Mouse (Mus musculus) natural killer cell, adult 2 months (primary cell): ENCODE measurements around the gene Pde4b.
"Not testable (repeated sequence)": the region's sequence is repeated elsewhere in the genome, so short reads cannot be mapped to it uniquely, and the experiment has no call there.

Experiments used
- DNase-seq, 2 experiments: peaks; one replicate each; pipeline ENCODE4 v3.0.0; 2022; ENCODE audit warnings: low spot score in 2 of 2

Gene Pde4b

GRCm38 (mm10) chr4:102478860-102479259, 391.5 kb downstream of the Pde4b start:
- DNase-seq, result no peak

DNA sequence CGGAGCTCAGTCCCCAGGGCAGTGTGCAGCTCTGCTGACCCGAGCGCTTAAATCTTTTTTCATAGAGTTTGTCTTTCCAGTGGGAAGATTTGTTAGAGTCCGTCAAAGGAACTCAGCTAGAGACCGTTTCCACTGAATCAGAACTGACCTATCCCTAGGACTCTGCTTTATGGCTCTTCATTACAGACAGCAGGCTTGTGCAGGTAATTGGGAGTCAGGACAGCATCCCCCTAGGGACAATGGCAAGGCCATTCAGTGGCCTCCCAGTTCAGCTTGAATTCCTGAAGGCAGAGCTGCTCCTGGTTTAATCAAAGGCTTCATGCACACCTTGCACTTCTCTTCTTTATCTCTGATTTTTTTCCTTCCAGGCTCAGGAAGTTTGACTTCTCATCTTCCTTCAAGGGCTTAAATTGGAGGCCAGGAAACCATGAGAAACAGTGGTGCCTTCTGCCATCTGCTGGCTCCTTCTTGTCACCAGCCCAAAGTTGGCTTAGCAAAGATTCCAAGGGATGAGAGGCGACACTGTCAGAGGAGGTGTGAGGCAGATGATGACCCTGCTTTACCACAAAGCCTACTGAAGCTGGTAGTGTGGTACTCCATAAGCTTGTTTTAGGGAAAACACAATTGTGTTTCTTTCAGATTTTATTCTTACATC, 393.6 kb downstream of the Pde4b start:
- DNase-seq, result no peak

DNA sequence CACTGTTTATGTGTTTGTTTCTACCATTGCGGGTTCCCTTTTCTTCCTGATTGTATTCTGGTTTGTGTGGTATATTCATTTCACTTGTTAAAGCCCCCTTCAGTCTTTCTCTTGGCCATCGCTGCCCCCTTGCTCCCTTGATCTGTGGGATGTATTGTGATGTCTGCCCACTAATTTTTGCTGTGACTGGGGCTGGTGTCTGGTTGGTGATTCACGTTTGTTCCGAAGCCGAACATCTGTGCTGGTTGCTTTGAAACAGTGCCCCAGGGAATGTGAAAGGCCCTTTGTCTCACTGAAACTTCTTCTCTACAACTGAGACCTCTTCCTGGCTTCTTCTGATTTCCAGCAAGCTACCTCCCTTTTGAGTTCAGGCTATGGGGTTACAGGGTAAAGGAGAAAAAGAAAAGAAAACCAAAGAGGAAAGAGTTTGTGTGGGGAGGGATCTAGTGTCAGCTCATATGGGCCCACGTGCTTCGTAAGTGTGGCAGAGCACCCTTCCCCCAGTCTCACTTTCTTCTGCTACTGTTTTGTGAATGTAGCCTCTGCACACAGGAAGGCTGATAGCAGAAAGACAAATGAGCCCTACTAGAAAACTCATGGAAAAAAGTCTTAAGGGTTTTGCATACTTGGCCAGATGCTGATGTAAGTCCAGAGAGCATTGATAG, 396.1 kb downstream of the Pde4b start:
- DNase-seq, result no peak

DNA sequence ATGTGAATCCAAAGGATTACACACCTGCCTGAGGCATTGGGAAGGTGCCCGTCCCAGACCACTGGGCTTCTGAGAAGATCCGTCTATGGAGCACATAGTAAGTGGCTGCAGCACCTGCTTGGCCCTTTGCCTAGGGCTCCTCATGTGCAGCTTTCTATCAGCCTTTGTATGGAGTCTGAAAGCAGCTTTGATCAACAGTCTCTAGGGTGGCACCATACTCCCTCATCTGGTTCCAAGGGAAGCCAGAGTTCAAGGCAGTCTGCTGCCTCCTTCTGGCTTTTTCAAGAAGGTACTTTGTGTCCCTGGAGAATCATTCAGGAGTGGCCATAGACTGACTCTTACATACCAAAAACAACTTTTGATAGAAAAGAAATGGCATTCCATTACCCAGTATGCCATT, 397.4 kb downstream of the Pde4b start:
- DNase-seq, result no peak

- peak in 1 of 2 experiments; percentile 11 for DNase-seq
These were observed 399.0 kb downstream of the Pde4b start for GRCm38 (mm10) chr4:102486134-102486920.

DNA sequence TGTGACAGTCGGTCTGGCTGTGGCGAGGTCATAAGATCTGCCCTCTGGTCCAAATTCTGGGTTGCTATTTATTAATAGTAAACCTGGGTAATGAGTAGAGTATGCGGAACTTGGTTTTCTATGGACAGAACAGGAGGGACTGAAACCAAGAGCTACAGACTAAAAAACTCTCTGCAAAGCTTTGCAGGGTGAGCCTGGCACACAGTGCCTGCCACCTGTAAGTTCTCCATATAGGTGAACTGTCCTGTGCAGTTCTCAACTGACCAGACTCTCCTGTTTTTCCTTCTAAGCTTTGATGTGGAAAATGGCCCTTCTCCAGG, 399.5 kb downstream of the Pde4b start:
- no peak for DNase-seq

- DNase-seq, result no peak
These were observed 400.7 kb downstream of the Pde4b start for GRCm38 (mm10) chr4:102488000-102488399.

DNA sequence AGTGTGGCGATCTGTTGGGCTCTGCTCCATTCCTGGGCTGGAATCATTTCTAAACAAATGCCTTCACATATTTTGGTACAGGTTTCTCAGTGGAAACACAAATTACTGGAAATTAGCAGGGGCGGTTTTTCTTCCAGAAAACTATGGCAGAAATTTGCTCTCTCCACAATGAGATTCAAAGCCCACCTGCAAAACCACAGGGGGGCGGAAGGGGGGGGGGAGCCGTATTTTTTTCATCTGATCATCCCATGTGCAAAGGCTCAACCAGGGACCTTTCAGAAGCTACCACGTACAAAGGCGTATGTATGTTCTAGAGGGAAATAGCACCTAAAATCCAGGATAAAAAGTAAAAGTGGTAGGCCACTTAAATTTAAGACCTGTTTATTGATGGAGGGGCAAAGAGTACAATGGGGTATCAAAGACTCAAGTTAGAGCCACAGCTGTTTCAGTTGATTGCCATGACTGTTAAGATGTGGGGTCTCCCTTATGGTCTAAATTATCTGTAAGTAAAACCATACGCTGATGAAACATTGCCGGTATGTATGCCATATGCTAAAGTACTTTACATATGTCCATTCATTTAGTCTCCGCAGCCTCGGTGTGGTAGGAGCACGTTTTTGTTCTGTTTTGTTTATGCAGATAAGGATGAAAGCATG, 404.3 kb downstream of the Pde4b start:
- DNase-seq, result no peak

GRCm38 (mm10) chr4:102492911-102493310, 405.6 kb downstream of the Pde4b start:
- DNase-seq, result no peak

- no peak for DNase-seq
These were observed 406.2 kb downstream of the Pde4b start for GRCm38 (mm10) chr4:102493342-102494128.

DNA sequence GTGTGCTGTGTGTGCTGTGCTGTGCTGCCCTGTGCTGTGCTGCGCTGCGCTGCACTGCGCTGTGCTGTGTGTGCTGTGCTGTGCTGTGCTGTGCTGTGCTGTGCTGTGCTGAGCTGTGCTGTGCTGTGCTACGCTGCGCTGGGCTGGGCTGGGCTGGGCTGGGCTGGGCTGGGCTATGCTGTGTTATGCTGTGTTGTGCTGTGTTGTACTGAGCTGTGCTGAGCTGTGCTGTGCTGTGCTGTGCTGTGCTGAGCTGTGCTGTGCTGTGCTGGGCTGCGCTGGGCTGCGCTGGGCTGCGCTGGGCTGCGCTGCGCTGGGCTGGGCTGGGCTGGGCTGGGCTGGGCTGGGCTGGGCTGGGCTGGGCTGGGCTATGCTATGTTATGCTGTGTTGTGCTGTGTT, 406.9 kb downstream of the Pde4b start:
- not testable (repeated sequence) for DNase-seq

- DNase-seq, result no peak
These were observed 407.7 kb downstream of the Pde4b start for GRCm38 (mm10) chr4:102495001-102495400.

DNA sequence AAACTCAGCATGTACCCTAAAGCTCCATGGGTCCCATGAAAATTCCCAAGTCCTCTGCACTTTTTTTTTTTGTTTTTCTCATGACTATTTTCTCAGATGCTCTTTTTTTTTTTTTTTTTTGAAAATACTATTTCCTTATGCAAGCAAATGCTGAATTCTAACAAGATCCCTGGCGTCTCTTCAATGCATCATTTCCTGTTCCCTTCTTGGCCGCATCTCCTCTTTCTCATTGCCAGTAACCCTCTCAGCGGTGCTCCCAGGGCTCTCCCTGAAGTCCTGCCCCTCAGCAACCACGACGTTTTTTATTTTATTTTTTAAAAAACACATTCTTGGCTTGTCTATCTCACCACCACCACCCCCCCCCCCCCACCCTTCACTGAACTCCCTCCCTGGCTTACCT, 408.1 kb downstream of the Pde4b start:
- no peak for DNase-seq

- DNase-seq, result no peak
These were observed 409.2 kb downstream of the Pde4b start for GRCm38 (mm10) chr4:102496269-102497177.

GRCm38 (mm10) chr4:102497221-102497620, 409.9 kb downstream of the Pde4b start:
- no peak for DNase-seq

- DNase-seq, result no peak
These were observed 411.0 kb downstream of the Pde4b start for GRCm38 (mm10) chr4:102498169-102498919.

DNA sequence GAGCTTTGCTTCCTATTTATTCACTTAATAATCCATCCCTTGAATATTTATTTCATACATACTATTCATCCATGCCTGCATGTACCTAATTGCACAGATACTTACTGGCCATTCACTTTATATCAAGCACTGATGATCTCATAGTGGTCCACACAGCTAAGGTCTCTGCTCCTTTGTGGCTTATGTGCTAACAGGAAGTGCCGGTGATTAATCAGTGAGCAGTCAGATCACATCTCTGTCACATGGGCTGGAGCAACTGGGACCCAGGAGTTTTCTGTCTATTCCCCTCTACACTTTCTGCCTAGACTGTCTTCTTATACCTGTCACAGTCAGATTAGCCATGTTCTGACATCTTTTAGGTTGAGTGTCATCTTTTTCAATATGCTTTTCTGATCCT, 411.6 kb downstream of the Pde4b start:
- DNase-seq, result peak; percentile 39 to 56

- DNase-seq, result peak in 1 of 2 experiments; percentile 8
These were observed 418.4 kb downstream of the Pde4b start for GRCm38 (mm10) chr4:102505714-102506113.

DNA sequence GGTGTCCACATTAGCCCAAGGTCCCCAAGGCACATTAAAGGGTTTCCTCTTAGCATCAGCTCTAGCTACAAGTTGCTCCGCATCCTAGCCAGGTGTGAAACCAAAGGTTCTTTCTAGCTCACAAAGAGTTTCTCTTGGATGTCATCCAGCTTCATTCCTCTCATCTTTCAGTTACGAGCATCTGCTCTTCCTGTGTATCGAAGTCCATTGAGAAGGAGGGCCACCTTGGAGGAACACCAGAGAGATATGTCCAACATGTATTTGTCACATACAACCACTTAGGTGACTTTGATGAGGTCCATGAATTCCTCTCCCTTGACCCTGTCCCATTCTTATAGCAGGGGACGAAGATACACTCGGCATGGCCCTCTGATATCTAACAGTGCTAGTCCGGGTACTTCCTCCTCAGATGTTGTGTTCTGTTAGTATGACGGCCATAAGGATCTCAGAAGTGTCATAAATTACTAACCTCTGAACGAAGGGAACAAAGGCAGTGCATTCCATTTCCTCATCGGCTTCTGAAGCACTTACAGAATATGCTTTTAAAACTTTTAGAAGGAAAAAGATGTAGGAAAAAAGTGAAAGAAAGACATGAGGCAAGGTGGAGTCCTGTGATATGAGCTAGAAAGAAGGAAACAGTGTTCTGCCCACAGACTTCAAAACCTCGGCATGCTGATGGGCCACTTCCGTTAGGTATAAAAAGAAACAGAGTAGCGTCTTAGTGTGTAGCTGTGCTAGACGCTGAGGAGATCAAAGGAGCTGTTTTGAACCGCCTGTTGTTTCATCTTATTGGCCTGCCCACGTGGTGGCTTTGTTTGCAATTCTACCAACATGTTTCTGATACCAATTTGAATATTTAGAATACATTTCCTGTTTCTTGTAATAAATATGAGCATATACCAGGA, 419.3 kb downstream of the Pde4b start:
- DNase-seq, result peak; percentile 79 to 83
